Mouse (Mus musculus): Measurements from ENCODE around the gene Ahsa1. TPM values are rescaled to one million over a fixed set of nuclear protein-coding genes. Genes with fewer than 3 reads are reported as not detected.

Gene Ahsa1
- polyA plus RNA-seq (2017; shearing (Covaris generic)), result 158 TPM

DNA sequence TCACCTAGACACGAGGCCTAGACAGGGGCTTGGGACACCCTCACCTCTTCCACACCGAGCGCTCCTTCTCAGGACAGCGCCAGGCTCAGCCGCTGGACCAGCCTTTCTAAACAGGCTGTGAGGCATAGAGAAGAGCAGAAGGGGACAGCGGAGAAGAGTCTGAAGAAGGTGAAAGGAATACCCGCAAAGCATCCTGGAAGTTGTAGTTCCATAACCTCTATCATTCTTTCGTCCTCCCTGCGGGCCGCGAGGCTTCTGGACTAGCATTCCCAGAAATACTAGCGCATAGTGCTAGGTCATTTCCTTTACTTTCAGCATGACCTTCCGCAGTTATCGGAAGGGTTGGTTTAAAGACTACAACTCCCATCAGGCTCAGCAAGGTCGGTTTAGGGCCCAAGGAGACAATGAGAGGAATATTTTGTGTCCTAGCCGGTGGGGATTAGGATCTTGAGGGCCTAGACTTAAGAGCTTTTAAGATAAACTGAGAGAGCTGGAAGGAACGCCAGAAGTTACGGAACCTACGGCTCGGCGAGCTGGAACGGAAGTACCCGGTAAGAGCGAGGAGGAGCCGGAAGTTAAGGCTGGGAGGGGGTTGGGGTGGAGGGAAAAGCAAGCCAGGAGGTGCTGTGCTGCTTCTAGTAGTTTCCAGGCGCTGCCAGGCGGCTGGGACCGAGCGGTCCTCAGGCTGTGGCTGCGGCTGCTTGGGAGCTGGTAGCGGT, at the start of gene Ahsa1, which contains the start of gene Vipas39:
Ahsa1 (plus strand) TSS at position 372 of the 719 bp plus-strand sequence.
Vipas39 (minus strand) TSS at position 149 of the 719 bp plus-strand sequence.

DNA sequence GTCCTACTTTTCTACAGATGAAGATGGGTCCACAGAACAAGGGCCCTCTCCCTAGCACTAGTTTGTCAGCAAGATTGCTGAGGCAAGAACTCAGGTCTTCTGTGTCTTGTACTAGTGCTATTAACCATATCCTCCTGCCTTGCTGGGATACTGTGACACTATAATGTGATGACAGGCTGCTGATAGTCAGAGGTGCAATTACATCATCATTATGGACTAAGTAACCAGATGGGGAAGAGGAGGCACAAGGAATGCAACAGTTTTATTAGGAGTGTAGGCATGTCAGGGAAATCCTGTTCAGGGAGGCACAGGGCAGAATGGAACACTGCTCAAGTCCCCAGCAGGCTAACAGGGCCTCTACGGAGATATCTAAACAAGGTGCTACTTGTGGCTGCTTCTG, 27.6 kb upstream of the Ahsa1 start, which contains the start of gene Noxred1:
Noxred1 (minus strand) TSS at position 101 of the 400 bp plus-strand sequence.

DNA sequence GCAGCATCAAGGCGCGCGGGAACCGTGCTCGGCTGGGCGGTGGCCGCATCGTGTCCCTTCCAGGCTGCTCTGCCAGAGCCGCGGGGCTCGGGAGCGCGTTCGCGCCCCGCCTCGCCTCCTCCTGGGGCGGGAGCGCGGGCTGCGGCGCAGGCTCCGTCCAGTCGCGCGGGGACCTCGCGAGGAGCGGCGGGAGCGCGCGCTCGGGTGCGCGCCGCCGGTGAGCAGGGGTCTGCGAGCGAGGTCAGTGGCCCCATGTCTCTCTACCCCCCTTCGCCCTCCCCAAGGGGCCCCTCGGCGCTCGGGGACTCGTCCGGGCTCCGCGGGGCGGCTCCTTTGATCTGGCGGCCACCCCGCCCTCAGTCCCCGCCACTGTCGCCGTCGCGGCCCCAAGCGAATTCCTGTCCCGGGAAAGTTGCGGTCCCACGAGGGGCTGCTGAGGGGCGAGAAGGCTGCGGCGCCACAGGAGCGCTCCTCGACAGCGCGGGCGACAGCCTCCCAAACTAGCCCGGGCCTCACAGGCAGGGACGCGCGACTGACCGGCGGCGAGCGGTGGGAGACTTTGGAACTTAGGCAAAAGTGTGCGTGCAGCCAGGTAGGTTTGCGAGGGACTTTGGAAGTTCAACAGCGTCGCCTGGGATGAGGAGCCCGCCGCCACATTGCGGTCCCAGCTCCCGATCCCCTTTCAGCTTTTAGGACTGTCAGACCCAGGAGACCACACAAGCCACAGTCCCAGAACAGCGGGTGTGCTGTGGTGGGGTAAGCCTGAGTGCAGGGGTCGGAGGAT, 33.6 kb downstream of the Ahsa1 start, which contains the start of gene Ism2:
Ism2 (minus strand) TSS at position 49 of the 784 bp plus-strand sequence.

Other genes with a start within 250 kb of the Ahsa1 start
- not detected for gene Tmem63c, start 245.1 kb upstream of the Ahsa1 start, polyA plus RNA-seq (2017; shearing (Covaris generic))
- not detected for gene Ngb, start 163.9 kb upstream of the Ahsa1 start, polyA plus RNA-seq (2017; shearing (Covaris generic))
- gene Gstz1, start 119.3 kb upstream of the Ahsa1 start, polyA plus RNA-seq (2017; shearing (Covaris generic)), result 6.6 TPM
- gene Pomt2, start 118.5 kb upstream of the Ahsa1 start, polyA plus RNA-seq (2017; shearing (Covaris generic)), result 3.3 TPM
- gene Samd15, start 66.8 kb upstream of the Ahsa1 start, polyA plus RNA-seq (2017; shearing (Covaris generic)), result 1.9 TPM
- 8.3 TPM for gene Tmed8, start 66.0 kb upstream of the Ahsa1 start, polyA plus RNA-seq (2017; shearing (Covaris generic))
- 0.42 TPM for gene Noxred1, start 27.7 kb upstream of the Ahsa1 start, polyA plus RNA-seq (2017; shearing (Covaris generic))
- 20.2 TPM for gene Vipas39, start 223 bp upstream of the Ahsa1 start, polyA plus RNA-seq (2017; shearing (Covaris generic))
- gene Ism2, start 33.2 kb downstream of the Ahsa1 start, polyA plus RNA-seq (2017; shearing (Covaris generic)), result not detected
- gene Sptlc2, start 121.9 kb downstream of the Ahsa1 start, polyA plus RNA-seq (2017; shearing (Covaris generic)), result 133 TPM
- 38.7 TPM for gene Slirp, start 177.4 kb downstream of the Ahsa1 start, polyA plus RNA-seq (2017; shearing (Covaris generic))
- 59.7 TPM for gene Alkbh1, start 177.5 kb downstream of the Ahsa1 start, polyA plus RNA-seq (2017; shearing (Covaris generic))
- 158 TPM for gene Snw1, start 205.8 kb downstream of the Ahsa1 start, polyA plus RNA-seq (2017; shearing (Covaris generic))
- gene Gm5788, start 228.2 kb downstream of the Ahsa1 start, polyA plus RNA-seq (2017; shearing (Covaris generic)), result not detected
- not detected for gene Gm8300, start 247.8 kb downstream of the Ahsa1 start, polyA plus RNA-seq (2017; shearing (Covaris generic))